Mouse (Mus musculus) embryonic facial prominence, embryonic 12.5 days (tissue): ENCODE measurements around the gene Filip1l. TPM values are rescaled to one million over a fixed set of nuclear protein-coding genes. Genes with fewer than 3 reads are reported as not detected.

Experiments
- ATAC-seq: fragments of 200-750 bp; cut with Nextera tagmentation; 2 replicates; pipeline ENCODE4 v1.8.0; 2017; ENCODE audit not compliant: insufficient number of reproducible peaks, insufficient read depth, low FRiP score, low TSS enrichment
- H3K27ac ChIP-seq: fragments of 300-500 bp; sonication (generic); 2 replicates; pipeline ENCODE4 v1.5.1; 2016; ENCODE audit warnings: mild to moderate bottlenecking
- H3K27me3 ChIP-seq: fragments of 300-500 bp; sonication (generic); 2 replicates; pipeline ENCODE4 v1.6.1; 2016; ENCODE audit warnings: mild to moderate bottlenecking, moderate library complexity
- H3K36me3 ChIP-seq: fragments of 300-500 bp; sonication (generic); 2 replicates; pipeline ENCODE4 v1.6.1; 2016; ENCODE audit warnings: mild to moderate bottlenecking
- H3K4me1 ChIP-seq: fragments of 300-500 bp; sonication (generic); 2 replicates; pipeline ENCODE4 v1.6.1; 2016
- H3K4me2 ChIP-seq: fragments of 300-500 bp; sonication (generic); replicated peaks from 2 replicates; pipeline ENCODE4 v1.6.1; 2016; ENCODE audit warnings: mild to moderate bottlenecking, moderate library complexity
- H3K4me3 ChIP-seq: fragments of 300-500 bp; sonication (generic); 2 replicates; pipeline ENCODE4 v1.5.1; 2016; ENCODE audit warnings: mild to moderate bottlenecking
- H3K9ac ChIP-seq: fragments of 300-500 bp; sonication (generic); 2 replicates; pipeline ENCODE4 v1.6.1; 2016; ENCODE audit warnings: mild to moderate bottlenecking, moderate library complexity
- H3K9me3 ChIP-seq: fragments of 300-500 bp; sonication (generic); 2 replicates; pipeline ENCODE4 v1.6.1; 2016; ENCODE audit warnings: mild to moderate bottlenecking, moderate library complexity
- WGBS: fragments of 180-500 bp; shearing (Covaris S2); methylation state at CpG from one replicate; pipeline ENCODE4 v1.1.7; 2016; 5-methylcytosine and 5-hydroxymethylcytosine counted together
- polyA plus RNA-seq: library from polyadenylated mRNA; unstranded; fragments of >200 nt; fragmentation: Nextera tagmentation; extraction: Ambion mirVana; gene quantifications from 2 replicates; pipeline ENCODE4 v1.2.1, GENCODE M21; 2016

Gene Filip1l
- polyA plus RNA-seq, 1 experiment from 2014 or later: 27.4 TPM

DNA sequence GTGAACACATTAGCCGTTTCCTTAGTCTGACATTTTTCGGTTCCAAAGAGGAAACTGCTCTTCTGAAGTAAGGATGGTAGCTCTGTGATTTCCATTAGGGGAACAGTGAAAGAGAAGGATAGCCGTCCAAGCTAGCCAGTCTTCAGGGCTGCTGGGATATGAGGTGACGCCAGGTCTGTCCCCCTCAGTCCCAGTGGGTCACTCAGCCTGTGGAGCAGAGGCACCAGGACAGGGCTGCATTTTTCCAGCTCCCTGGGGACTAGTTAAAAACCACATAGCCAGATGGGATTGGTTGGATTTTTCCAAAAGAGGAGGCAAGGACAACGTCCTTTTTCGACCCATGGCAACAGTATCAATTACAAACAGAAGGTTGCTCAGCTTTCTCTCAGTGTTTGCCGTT, 25.9 kb upstream of the Filip1l start:
- 47% methylated on average over 7 of the region's 7 CpGs for WGBS
- Histone ChIP-seq H3K4me3 (no peak overlapping the region), H3K4me2 (no peak overlapping the region), H3K4me1 (no peaks in the 10 kb centered on the region), H3K9me3 (no peaks in the 10 kb centered on the region), H3K36me3 (no peaks in the 10 kb centered on the region), H3K27ac (no peak overlapping the region), H3K27me3 (no peaks in the 10 kb centered on the region), H3K9ac (no peak overlapping the region)
- no peak for ATAC-seq

DNA sequence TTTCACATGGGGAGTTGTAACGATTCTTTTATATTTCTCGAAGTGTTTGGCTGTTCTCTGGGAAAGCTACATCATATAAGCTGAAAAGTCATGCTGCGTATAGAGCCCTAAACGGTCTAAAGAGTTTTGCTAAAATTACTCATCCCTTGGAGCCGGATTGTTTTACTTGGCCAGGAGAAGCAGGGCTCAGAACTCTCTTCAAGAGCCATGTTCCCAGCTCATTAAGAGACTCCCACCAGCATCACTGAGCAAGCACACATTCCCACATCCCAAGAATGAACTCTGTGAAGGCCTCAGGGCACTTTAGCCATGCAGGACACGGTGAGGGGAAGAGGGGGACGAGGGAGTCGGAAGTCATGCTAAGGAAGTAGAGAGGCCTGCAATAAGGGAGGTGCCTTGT, 23.9 kb upstream of the Filip1l start:
- Histone ChIP-seq H3K36me3 (no peaks in the 10 kb centered on the region), H3K4me2 (no peak overlapping the region), H3K4me1 (no peaks in the 10 kb centered on the region), H3K27me3 (no peaks in the 10 kb centered on the region), H3K4me3 (no peak overlapping the region), H3K27ac (no peak overlapping the region), H3K9ac (no peak overlapping the region), H3K9me3 (no peaks in the 10 kb centered on the region)
- ATAC-seq: no peak
- WGBS: 60% methylated on average over 8 of the region's 8 CpGs

DNA sequence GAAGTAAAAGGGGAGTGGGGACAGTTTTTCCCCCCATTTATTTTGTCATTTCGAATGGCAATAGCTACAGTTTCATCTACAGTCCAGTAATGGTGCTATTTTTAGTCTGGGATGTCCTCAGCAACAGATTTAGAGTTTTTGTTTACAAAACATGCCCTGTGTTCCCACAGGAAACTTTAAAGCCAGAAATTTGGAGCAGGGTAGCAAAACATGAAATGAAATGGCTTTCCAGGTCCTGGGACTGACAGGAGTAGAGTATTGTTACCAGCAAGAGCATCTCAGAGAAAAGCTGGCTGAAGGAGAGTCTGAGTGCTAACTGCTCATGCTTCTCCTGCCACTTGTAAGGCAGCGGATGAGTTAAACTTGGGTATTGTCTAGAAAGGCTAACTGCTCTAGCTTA, 22.8 kb upstream of the Filip1l start:
- Histone ChIP-seq H3K36me3 (no peaks in the 10 kb centered on the region), H3K4me2 (no peak overlapping the region), H3K4me1 (no peaks in the 10 kb centered on the region), H3K9ac (no peak overlapping the region), H3K27ac (no peak overlapping the region), H3K4me3 (no peak overlapping the region), H3K9me3 (no peaks in the 10 kb centered on the region), H3K27me3 (no peaks in the 10 kb centered on the region)
- WGBS: 78% methylated on average over 2 of the region's 2 CpGs
- ATAC-seq: no peak

DNA sequence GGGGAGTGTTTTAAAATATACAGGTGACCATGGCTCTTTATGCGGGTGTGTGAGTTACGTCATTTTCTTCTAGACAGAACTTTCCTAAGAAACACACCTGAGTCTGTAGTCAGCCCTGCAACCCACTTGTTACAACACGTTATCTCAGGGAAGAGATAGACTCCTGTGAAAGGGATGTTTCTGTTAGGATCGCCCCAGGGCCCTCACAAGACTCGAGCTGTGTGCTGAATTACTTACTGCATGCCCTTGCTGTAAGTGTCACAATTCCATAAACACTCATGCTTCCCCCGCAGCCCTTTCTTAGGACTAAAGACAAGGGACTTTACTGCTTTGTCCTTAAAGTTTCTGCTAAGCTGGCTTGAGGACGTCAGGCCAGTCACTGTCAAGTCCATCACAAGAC, 20.6 kb upstream of the Filip1l start:
- Histone ChIP-seq H3K9me3 (no peaks in the 10 kb centered on the region), H3K4me1 (no peaks in the 10 kb centered on the region), H3K4me2 (no peak overlapping the region), H3K9ac (no peak overlapping the region), H3K36me3 (no peaks in the 10 kb centered on the region), H3K4me3 (no peak overlapping the region), H3K27me3 (no peaks in the 10 kb centered on the region), H3K27ac (no peak overlapping the region)
- ATAC-seq: 0 out of 2 replicates have a peak, but pooled peaks have one; percentile 47
- 70% methylated on average over 7 of the region's 7 CpGs for whole genome bisulfite sequencing

DNA sequence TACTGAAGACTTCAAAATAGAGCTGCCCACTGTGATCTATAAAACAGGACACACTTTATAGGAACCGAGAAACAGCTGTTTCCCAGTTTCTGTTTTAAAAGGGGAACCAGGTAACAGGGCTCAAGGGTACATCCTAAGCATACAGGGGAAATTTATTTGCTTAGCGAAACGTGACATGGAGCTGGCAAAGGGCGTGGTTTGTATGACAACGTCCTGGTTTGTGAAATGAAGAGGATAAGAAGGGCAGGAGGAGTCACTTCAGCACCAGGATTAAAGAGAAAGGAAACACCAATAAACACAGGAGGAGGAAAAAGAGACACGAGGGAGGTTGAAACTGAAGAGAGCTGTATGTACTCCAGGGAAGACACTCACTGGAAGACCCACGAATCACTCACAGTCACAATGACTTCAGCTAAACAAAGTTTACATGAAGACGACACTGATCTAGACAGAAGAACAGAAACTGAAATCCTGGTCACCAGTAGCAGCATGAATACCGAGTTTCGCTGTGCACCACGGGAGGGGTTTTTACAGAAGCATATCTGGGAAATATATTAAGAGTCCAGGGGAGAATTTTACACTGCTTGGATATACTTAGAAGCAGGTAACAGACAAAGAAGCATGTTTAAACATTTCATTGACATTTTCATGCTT, 16.0 kb upstream of the Filip1l start:
- no peak overlapping the region for H3K9ac ChIP-seq
- peaks cover 28% of the 10 kb centered on the region for H3K4me1 ChIP-seq
- no peak overlapping the region for H3K4me2 ChIP-seq
- H3K9me3 ChIP-seq: no peaks in the 10 kb centered on the region
- no peaks in the 10 kb centered on the region for H3K36me3 ChIP-seq
- no peaks in the 10 kb centered on the region for H3K27me3 ChIP-seq
- WGBS: 71% methylated on average over 11 of the region's 11 CpGs
- H3K27ac ChIP-seq: no peak overlapping the region
- no peak overlapping the region for H3K4me3 ChIP-seq
- no peak for ATAC-seq

DNA sequence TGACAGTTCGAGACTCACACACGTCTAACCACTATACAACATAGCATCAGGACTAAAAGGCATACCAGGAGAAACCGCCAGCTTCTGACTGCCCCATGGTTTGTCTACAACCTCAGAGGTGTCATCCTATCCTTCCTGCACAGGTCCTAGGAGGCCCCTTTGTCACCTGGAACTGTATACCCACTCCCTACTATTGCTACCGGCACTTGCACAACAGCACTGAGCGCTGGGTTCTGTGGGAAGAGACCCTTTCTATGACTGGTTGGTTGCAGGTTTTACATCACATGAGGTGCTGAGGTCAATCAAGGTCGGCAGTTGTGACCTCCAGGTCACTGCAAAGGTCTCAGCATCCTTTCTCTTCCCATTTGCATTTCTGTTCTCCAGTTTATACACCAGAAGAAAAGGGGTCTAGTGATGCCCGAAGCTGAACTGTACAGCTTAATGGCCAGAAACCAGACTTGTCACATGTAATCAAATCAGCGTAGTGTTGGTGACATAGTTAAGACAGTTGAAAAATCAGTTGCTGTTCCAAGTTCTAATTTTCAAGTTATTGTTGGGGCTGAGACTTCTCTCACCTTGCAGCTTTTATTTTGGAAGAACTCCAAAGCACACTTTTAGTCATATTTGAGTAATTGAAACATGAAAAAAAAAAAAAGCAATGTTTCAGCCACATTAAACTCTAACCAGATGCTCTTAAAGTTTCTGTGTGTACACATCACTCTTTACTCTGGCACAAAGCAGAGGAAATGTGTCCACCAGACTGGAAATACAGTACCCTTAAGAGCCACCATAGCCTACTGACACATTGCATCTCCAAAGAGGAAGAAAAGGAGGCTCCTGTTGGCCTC, 12.9 kb upstream of the Filip1l start:
- H3K9ac ChIP-seq: no peak overlapping the region
- peak overlapping the region; percentile 24 for H3K27ac ChIP-seq
- 0 out of 2 replicates have a peak, but pooled peaks have one; percentile 67 for ATAC-seq
- no peak overlapping the region for H3K4me3 ChIP-seq
- no peak overlapping the region for H3K4me2 ChIP-seq
- H3K9me3 ChIP-seq: no peaks in the 10 kb centered on the region
- H3K4me1 ChIP-seq: peaks cover 28% of the 10 kb centered on the region
- no peaks in the 10 kb centered on the region for H3K36me3 ChIP-seq
- no peaks in the 10 kb centered on the region for H3K27me3 ChIP-seq
- WGBS: 73% methylated on average over 8 of the region's 8 CpGs

DNA sequence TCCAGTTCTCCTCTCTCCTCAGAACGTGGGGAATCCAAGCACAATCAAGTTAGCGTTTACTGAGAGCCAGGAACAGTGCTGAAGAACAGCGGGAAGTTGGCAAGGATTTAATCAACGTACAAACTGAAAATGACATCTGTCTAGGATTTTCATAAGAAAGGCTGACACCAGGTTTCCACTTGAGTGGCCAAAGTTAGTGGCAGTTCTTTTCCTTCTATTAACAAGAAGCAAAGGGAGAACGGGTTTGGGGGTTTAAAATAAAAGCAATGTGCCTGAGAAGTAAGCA, 12.3 kb upstream of the Filip1l start:
- Histone ChIP-seq H3K27me3 (no peaks in the 10 kb centered on the region), H3K9me3 (no peaks in the 10 kb centered on the region), H3K36me3 (no peaks in the 10 kb centered on the region), H3K27ac (peak overlapping the region; percentile 24), H3K4me3 (no peak overlapping the region), H3K9ac (no peak overlapping the region), H3K4me2 (no peak overlapping the region), H3K4me1 (peaks cover 28% of the 10 kb centered on the region)
- ATAC-seq: 0 out of 2 replicates have a peak, but pooled peaks have one; percentile 28
- WGBS: 55% methylated on average over 5 of the region's 5 CpGs

DNA sequence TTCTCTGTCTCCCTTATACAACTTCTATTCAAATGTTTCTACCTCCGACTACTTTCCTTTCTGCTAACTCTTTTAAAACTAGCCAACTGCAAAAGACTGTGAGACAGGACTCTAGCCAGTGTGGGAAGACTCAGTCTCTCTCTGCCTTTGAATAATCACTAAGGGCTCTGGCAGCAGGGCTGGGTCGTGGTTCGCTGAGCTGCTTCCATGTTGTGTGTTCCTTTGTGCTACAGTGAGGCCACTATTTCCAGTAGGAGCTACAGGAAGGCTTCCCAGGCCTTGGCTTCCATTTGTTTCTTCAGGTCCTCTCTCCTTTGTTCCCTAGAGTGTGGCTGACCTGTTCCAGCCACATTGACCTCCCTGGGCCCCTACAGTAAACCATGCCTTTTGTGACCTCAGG, 6.6 kb upstream of the Filip1l start:
- no peaks in the 10 kb centered on the region for H3K36me3 ChIP-seq
- 83% methylated on average over 3 of the region's 3 CpGs for WGBS
- no peaks in the 10 kb centered on the region for H3K27me3 ChIP-seq
- no peak overlapping the region for H3K27ac ChIP-seq
- H3K4me3 ChIP-seq: no peak overlapping the region
- H3K4me2 ChIP-seq: no peak overlapping the region
- H3K4me1 ChIP-seq: no peaks in the 10 kb centered on the region
- no peaks in the 10 kb centered on the region for H3K9me3 ChIP-seq
- no peak overlapping the region for H3K9ac ChIP-seq
- no peak for ATAC-seq

DNA sequence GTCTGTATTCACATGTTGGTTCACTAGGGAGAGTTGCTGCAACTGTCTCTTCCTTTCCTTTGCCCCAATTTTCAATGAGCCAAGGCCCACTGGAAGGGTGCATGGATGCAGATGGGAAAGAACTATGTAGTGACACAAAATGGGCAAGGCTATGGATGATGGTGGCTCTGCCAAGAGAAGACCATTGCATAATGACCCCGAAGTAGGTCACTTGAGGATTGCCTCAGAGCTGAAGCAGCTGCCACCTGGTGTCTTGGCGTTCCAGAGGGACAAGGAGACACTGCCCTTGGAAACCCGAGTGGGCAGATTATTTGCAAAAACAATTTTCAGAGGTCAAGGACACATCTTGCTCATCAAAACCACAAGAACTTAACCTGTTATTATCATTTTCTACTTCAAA, 3.9 kb upstream of the Filip1l start:
- Histone ChIP-seq H3K4me2 (no peak overlapping the region), H3K9ac (no peak overlapping the region), H3K27me3 (no peaks in the 10 kb centered on the region), H3K4me1 (peaks cover 17% of the 10 kb centered on the region; the same call in 1 of the 2 replicates), H3K27ac (no peak overlapping the region), H3K36me3 (no peaks in the 10 kb centered on the region), H3K9me3 (no peaks in the 10 kb centered on the region), H3K4me3 (no peak overlapping the region)
- ATAC-seq: no peak
- WGBS: 74% methylated on average over 3 of the region's 3 CpGs

DNA sequence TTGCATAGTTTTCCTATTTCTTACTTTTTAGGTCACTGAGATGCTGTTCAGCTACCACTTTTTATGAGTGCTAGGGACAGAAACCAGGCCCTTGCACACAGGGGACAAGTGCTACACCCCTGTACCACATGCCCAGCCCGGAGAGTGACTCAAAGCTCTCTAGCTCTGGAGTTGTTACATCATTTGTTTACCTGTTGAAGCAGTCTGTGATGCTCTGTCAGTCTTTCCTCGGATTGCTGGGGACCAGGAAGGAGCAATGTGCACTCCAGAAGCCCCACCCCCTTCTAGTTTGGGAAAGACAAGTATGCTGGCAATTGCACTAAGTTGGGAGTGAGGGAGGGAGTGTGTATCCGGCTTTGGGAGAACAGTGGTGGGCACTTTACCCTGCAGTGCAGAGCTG, 3.2 kb upstream of the Filip1l start:
- Histone ChIP-seq H3K9me3 (no peaks in the 10 kb centered on the region), H3K4me2 (no peak overlapping the region), H3K9ac (no peak overlapping the region), H3K27me3 (no peaks in the 10 kb centered on the region), H3K27ac (no peak overlapping the region), H3K4me3 (no peak overlapping the region), H3K36me3 (no peaks in the 10 kb centered on the region), H3K4me1 (peaks cover 18% of the 10 kb centered on the region; the same call in 1 of the 2 replicates)
- ATAC-seq: no peak
- 38% methylated on average over 3 of the region's 3 CpGs for WGBS

DNA sequence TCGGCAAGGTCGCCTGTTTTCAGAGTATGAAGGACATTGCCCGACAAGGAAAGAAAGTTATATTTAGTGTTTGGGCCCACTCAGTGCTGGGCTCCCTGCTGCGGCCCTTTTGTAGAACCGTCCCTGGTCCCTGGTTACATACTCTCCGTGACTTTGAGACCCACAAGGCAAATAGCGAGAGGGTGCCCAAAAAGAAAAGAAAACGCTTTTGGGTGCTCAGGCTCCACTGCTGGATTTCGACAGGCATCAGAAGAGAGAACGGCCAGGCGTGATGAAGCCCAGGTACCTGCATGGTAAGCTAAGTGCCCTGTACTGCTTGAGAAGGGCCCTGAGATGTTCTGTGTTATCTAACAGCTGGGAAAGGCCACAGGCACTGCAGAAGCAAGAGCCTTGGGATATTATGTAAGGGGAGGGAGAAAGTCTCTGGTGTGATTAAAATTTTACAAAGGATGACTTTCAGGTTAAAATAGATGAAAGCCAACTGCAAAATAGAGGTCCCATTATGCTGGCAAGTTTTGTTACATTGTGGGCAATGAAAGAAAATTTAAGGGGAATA, 351 bp downstream of the Filip1l start:
- no peak for ATAC-seq
- no peak overlapping the region for H3K9ac ChIP-seq
- H3K27me3 ChIP-seq: no peaks in the 10 kb centered on the region
- H3K4me1 ChIP-seq: peaks cover 25% of the 10 kb centered on the region; the same call in 1 of the 2 replicates
- H3K36me3 ChIP-seq: no peaks in the 10 kb centered on the region
- no peak overlapping the region; the same call in 1 of the 2 replicates for H3K27ac ChIP-seq
- H3K4me3 ChIP-seq: no peak overlapping the region
- H3K9me3 ChIP-seq: no peaks in the 10 kb centered on the region
- H3K4me2 ChIP-seq: no peak overlapping the region
- WGBS: 83% methylated on average over 11 of the region's 11 CpGs

DNA sequence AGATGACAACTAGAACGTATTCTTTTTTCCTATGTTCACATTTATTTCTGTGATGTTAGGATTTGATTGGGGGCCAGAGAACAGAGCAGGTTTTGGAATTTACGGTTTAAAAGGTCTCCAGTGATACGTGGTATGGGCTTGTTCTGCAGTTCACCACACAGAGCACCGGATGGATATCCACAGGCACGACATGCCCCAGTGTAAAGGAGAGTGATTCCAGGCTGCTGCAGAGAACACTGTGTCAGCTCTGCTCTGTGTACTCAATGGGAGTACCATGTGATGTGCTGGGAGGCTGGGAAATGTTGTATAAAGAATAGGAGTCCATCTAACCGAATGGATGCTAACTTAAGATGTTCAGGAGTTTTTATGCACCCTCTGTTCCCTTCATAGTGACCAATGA, 1.0 kb downstream of the Filip1l start:
- 58% methylated on average over 6 of the region's 6 CpGs for WGBS
- H3K27me3 ChIP-seq: no peaks in the 10 kb centered on the region
- H3K4me1 ChIP-seq: peaks cover 25% of the 10 kb centered on the region; the same call in 1 of the 2 replicates
- no peak overlapping the region for H3K27ac ChIP-seq
- no peak overlapping the region for H3K9ac ChIP-seq
- no peak overlapping the region for H3K4me2 ChIP-seq
- no peak for ATAC-seq
- H3K36me3 ChIP-seq: no peaks in the 10 kb centered on the region
- H3K9me3 ChIP-seq: no peaks in the 10 kb centered on the region
- no peak overlapping the region for H3K4me3 ChIP-seq
